Mouse (Mus musculus): ENCODE measurements at regions not wholly inside any gene's neighbourhood (a gene's known extent, or its start where the extent isn't known, plus 50 kb on each side); places are given as distances from the start of the nearest gene placed in this dataset.

DNA sequence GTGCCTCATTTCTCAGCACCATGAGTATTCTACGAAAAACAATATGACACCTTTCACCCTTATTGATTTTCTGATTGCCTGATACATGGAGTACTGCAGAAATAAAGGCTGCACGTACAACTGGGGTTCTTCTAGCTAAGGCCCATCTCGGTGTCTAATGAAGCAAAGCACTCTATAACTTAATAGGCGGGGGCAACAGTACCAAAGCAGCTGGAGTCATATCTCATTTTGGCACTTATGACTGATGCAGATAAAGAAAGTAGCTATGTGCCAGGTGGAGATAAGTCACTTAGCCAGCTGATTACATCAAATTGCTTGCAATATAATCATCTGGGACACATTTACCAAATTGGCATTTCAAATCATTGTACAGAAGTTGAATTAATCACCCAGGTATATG lies 73.0 kb upstream of the Lin7a start:
- no peak for DNase-seq

DNA sequence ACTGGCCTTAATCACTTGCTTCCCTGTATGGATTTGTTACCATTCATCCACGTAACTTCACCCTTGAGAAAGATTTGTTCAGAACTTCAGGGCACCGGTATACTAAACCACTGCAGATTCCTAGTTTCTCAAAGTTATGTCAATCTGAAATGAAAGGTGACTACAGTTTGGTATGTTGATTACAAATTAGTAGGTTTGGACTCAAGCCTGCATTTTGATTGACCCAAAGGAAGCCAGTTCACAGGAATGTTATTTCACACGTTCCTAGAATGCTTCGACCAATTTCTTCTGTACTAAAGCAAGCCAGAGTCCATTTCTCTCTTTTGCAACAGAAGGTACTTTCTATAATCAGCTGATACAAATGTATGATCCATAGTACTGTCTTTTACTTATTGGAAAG lies 70.4 kb upstream of the Lin7a start:
- DNase-seq: no peak

DNA sequence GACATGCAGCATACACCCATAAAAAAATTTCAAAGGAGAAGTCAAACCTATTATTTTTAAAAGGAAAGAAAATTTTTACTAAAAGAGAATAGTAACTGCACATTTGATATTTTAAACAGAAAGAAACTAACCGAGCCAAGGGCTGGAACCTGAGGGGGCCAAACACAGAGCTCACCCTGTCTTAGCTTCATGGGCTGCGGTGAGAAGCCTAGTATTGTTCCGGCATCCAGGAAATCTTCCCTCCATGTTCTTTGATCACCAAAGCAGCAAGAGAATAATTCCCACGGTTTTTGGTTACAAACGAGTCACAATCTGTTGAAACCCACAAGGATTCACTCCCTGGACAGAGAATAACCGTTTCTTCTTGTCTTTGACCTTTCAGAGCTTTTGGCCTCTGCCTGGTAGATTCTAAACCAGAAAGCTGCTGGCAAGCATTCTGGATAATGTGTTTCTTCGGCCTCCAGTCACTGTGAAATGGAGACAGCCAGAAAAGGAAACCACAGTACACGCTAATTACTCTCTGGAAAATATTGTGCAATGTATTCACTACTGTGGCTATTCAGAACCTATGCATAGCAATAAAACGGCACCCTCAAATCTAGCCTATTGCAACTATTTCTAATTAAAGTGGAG lies 66.3 kb upstream of the Lin7a start:
- peak; percentile 5 for DNase-seq

DNA sequence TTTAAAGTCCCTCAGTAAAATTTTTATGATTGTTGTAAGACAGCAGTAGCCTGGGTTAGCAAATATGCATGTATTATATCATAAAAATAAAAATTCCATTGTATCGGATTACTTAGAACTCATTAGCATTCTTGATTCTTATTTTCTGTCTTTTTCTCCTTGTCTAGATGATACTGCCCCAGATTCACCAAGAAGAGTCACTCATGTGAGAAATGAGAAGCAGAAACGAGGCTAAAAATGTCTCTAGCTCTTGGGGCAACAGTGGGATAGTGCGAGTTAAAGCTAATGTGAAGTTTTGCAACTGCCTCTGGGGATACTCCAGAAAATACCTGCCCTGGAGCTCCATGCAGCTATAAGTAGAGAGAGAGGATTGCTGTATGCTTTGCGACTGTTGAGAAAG lies 61.6 kb upstream of the Lin7a start:
- DNase-seq: no peak

DNA sequence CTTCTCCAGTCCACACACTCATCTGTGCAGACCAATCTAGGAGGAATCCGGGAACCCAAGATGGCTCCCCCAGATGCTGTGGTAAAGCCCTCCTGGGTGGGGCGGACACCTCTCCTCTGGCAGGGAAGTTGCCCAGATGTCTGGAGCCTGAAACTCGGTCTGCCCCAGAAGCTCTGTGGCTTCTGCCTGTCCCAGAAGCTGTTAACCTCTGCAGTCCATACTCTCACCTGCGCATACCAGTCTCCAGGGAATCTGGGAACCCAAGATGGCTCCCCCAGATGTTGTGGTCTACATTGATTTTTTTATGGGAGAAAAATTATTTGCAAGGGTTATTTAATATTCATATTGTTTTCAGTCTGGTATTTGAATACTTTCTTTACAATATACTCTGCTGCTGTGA lies 58.4 kb upstream of the Lin7a start:
- DNase-seq: no peak

DNA sequence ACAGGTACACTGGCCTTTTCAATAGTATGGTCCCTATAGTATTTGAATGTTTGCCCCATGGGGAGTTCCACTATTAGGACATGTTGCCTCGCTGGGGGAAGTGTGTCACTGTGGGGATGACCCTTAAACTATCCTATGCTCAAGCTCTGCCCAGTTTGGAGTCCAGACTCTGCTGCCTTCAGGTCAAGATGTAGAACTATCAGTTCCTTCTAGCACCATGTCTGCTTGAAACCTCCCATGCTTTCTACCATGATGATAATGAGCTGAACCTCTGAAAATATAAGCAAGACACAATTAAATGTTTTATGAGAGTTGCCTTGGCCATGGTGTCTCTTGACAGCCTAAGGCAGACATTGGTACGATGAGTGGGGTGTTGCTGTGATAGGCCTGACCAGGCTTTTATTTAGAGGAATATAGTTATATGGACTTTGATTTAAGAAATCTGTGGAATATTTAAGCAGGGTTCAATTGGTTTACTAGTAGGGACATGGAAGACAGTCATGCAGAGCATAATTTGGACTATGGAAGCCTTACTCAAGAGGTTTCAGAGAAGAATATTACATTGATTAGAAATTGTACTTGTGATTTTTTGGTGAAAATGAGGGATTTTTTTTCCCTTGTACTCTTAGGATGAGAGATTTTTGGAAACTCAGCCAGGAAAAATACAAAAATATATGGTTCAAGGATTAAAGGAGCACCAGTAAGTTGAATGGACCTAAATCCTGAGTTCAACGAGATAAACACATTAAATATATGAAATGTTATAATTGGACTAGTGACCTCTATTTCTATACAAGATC lies 57.7 kb upstream of the Lin7a start:
- DNase-seq: no peak

DNA sequence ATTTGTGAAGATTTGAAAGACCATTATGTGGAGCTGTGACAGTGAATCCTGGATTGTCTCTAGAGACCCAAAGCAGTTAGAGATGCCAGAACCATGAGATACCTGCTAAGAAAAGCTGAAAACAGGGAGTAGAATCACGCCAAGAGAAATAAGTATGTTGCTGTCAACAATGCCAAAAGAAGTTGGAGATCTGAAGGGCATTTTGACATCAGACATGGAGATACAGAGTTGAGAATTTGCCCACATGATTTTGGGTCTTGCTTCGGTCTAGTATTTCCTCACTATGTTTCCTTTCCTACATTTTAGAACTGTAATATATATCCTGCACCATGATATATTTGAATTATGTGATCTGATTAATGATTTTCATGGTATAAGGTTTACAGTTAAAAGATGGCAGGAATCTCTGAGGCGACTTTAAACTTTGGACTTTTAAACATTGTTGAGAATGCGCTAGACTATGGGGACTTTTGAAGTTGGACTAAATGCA lies 56.7 kb upstream of the Lin7a start:
- DNase-seq: no peak

DNA sequence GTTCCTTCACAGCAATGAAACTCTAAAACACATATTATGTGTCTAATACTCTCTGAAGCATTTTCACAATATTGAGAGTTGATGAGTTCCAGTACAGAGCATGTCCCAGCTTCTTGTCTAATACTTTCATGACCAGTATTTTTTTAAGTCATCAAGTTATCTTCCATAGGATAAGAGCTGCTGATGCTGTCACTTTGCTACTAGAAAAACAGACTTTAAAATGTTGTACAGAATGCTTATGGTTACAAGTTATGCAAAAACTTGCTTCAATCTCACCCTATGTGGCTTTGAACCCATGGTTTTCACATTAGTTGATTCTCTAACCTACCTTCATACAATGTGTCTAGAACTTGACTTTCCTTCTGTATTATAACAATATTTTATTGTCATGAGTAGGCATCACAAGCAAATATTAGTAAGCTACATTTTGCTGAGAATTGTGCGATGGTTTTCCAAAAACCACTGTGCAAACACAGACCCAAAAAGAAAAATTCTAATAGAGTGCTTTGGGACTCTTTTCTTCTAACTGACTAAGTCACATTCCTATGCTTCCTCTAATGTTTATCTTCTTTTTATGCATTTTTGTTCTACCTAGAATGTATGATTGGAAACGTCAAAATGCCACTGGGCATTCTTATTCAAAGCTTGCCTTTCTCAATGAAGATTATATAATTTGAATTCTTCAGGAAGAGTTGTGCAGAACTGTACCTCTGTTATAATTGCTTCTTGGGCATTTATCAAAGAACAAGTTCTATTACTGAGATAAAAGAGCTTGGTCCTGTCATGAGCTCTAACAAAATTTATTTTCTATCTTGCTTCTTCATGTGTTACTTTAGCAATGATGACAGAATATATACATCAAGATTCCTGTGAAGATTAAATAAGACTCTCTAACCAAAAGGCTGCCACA lies 55.6 kb upstream of the Lin7a start:
- DNase-seq: no peak

DNA sequence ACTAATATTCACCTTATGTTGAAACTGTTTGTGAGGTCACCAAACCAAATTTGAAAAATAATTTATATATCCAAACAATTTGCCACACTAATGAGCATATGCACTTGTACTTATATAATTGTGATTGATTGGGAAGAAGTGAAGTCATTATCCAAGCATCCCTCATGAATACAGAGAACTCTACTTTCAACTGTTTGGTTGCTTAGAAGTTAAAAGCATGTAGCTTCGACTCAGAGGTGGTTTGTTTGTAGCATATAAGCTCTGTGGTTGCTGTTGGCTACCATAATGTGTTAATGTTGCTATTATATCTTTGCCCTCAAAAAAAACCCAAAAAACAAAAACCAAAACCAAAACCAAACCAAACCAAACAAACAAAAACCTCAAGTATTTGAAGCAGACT lies 54.7 kb upstream of the Lin7a start:
- DNase-seq: no peak

DNA sequence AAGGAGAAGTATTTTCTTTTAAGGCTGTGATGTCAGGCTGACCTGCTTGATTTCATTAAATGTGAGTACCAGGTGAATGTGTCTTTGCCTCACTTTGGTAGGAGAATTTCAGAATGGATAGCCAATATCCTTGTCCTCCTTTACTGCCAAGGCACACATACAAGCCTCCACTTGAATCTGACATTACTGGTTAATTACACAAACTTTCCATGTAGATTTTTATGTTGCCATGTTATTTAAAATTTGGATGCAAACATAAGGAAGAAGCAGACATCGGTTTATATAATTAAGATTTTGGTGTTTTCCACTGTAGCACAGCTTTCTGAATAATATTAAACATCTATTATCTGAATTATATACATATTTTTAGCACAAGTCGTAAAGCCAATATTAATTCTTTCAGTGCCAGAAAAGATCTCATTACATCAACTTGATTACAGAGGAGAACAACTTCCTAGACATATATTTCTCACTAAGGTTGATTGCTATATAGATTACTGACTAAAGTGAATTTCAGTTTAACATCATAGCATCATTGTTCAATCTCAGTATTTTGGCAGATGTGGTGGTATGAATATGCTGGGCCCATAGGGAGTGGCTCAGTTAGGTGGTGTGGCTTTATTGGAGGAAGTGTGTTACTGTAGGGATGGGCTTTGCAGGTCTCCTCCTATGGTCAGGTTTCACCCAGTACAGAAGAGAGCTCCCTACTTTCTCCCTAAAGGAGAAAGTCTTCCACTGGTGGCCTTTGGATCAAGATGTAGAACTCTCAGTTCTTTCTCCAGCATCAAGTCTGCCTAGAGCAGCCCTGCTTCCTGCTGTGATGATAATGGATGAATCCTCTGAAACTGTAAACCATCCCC lies 53.9 kb upstream of the Lin7a start:
- DNase-seq: no peak

DNA sequence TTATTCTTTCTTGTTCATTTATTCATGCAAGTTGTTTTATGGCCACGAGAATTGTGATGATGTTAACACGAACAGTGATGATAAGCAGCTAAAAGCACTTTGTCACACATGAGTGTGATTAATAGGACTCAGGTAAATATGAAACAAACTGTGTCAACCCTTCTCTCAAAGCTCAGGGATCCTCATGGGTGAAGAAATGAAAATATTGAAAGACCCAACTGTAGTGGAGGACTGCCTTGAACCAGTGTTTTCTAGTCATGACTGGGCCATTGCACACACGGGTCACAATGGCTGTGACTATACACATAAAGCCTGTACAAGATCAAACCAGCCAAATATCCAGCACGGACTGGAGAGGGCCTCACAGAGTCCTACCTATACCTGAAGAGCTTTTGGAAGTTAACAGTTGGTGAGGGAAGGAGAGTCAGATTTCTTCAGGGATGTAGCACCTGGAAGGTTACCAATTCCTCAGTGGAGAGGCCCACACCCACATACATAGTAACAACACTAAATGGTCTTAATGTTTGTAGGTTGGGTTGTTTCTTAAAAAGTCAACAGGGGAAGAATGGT lies 52.5 kb upstream of the Lin7a start:
- no peak for DNase-seq

DNA sequence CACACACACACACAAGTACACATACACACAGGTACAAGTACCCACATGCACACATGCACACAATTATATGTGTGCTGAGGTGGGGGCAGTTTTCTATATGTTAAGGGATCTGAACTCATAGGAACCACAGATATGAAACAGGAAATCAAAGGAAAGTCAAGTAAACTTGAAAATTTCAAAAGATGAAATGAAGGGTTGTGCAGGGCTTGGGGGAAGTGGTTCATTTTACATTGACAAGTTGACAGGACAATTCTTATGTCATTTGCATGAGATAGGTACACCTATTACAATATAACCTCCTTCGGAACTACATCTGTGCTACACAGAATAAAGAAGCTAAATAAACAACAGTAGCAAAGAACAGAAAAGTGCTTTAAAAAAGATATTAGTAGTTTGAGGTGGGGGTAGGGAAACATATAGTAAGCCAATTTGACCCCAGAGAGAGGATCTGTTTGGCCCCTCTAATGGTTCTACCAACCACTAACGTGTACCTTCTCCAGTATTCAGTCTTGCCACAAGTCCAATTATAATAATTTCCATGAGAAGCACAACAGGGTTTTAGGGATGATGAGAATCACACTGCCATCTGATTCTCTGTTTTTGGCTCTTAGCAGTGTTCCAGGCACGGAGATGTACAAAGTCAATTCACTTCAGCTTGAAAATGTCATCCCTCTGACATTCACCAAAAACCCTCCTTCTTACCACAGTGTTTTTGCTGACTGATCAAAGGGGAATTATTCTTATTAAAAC lies 51.7 kb upstream of the Lin7a start:
- DNase-seq: no peak

DNA sequence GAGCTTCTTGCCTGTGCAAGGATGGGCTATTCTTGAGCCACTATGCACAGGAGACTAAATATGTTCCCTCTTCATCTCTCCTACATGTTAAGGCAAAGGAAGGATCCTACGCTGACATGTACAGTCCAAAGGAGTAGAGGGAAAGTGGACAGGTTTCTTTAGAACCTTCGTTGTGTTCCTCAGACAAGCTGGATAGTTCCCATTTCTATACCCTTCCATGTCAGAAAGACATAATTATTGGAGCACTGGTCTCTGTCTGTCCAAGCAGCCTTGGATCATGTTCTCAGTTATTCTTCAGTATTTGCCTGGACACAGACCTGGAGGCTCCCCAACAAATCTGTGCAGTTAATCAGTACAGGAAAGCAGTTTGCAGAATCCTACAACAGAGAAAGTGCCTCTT lies 51.0 kb upstream of the Lin7a start:
- DNase-seq: no peak

DNA sequence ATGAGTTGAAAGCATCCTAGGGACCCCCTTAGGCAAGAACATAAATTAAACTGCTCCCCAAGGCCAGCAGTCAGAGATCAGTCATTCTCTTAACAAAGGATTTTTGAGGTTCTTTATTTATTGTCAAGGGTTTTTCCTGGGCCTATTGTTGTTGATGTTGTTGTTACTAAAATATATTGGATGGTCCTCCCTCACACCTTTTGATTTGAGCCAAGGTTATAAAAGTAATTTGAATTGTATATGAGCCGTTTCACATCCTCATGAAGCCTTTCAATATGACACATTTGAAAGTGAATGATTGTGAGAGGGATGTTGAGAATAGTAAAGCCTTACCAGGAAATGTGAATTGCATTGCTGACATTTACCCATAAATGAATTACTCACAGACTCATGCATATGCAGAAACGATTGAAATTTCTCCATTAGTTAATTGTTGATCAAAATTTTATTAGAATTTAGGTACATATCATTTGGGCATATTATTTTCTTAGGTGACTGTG lies 50.3 kb upstream of the Lin7a start:
- no peak for DNase-seq

All from lung, postnatal 10 days (tissue).